Mouse (Mus musculus) myocyte (in vitro differentiated cells): ENCODE measurements around the gene Map1b. TPM values are rescaled to one million over a fixed set of nuclear protein-coding genes. Genes with fewer than 3 reads are reported as not detected.

Experiments used
- H3K27me3 ChIP-seq: one replicate; pipeline ENCODE4 v1.6.1; 2011; ENCODE audit not compliant: control insufficient read depth, insufficient read depth, insufficient read length
- H3K36me3 ChIP-seq: one replicate; pipeline ENCODE4 v1.6.1; 2011; ENCODE audit not compliant: control insufficient read depth, insufficient read depth
- H3K4me2 ChIP-seq: one replicate; pipeline ENCODE4 v1.6.1; 2011; ENCODE audit warnings: low read depth, control low read depth
- H3K4me3 ChIP-seq: one replicate; pipeline ENCODE4 v1.5.1; 2011; ENCODE audit warnings: mild to moderate bottlenecking, control low read depth, moderate library complexity
- H3K79me2 ChIP-seq: one replicate; pipeline ENCODE4 v1.6.1; 2011; ENCODE audit not compliant: control insufficient read depth, insufficient read depth
- H3ac ChIP-seq: one replicate; pipeline ENCODE4 v1.6.1; 2011; ENCODE audit not compliant: control insufficient read depth, insufficient read length
- CEBPB ChIP-seq: IDR thresholded peaks from 2 replicates; pipeline ENCODE4 v1.6.1; 2011; ENCODE audit warnings: mild to moderate bottlenecking, moderate library complexity; ENCODE audit not compliant: poor library complexity, insufficient read depth, severe bottlenecking
- E2F4 ChIP-seq: IDR thresholded peaks from one replicate; pipeline ENCODE4 v1.6.1; 2011; ENCODE audit warnings: mild to moderate bottlenecking, control low read depth, moderate library complexity; ENCODE audit not compliant: insufficient read depth
- MAX ChIP-seq: IDR thresholded peaks from one replicate; pipeline ENCODE4 v1.6.1; 2011; ENCODE audit warnings: low read depth, mild to moderate bottlenecking, control low read depth
- MYOD1 ChIP-seq, 3 experiments: IDR thresholded peaks; one replicate each; pipeline ENCODE4 v1.6.1; 2011; ENCODE audit warnings: control low read depth in 2 of 3, low read depth in 2 of 3, mild to moderate bottlenecking in 2 of 3, moderate library complexity in 1 of 3; ENCODE audit not compliant: insufficient read length in 2 of 3, control insufficient read depth in 1 of 3
- MYOG ChIP-seq, 3 experiments: IDR thresholded peaks; one replicate each; pipeline ENCODE4 v1.6.1; 2011; ENCODE audit warnings: control low read depth in 2 of 3, low read depth in 2 of 3, mild to moderate bottlenecking in 2 of 3; ENCODE audit not compliant: insufficient read length in 2 of 3, control insufficient read depth in 1 of 3, insufficient read depth in 1 of 3
- POLR2A ChIP-seq: IDR thresholded peaks from one replicate; pipeline ENCODE4 v1.6.1; 2011; ENCODE audit warnings: low read depth, mild to moderate bottlenecking, control low read depth, moderate library complexity; ENCODE audit not compliant: insufficient read length
- POLR2AphosphoS2 ChIP-seq: IDR thresholded peaks from one replicate; pipeline ENCODE4 v1.6.1; 2011; ENCODE audit warnings: low read depth, control low read depth; ENCODE audit not compliant: insufficient read length
- REST ChIP-seq: IDR thresholded peaks from one replicate; pipeline ENCODE4 v1.6.1; 2011; ENCODE audit warnings: mild to moderate bottlenecking, control low read depth, moderate library complexity; ENCODE audit not compliant: insufficient read depth, insufficient read length
- SRF ChIP-seq: IDR thresholded peaks from one replicate; pipeline ENCODE4 v1.6.1; 2011; ENCODE audit warnings: low read depth; ENCODE audit not compliant: control insufficient read depth, insufficient read length
- TCF12 ChIP-seq: IDR thresholded peaks from one replicate; pipeline ENCODE4 v1.6.1; 2011; ENCODE audit warnings: mild to moderate bottlenecking, control low read depth; ENCODE audit not compliant: poor library complexity, insufficient read depth, severe bottlenecking
- TCF3 ChIP-seq: IDR thresholded peaks from one replicate; pipeline ENCODE4 v1.6.1; 2011; ENCODE audit warnings: low read depth, control low read depth; ENCODE audit not compliant: insufficient read length
- USF1 ChIP-seq: IDR thresholded peaks from one replicate; pipeline ENCODE4 v1.6.1; 2011; ENCODE audit warnings: low read depth, mild to moderate bottlenecking, control low read depth, moderate library complexity
- polyA plus RNA-seq: library from polyadenylated mRNA; unstranded; fragments of >200 nt; fragmentation: generic; extraction: Trizol; gene quantifications from one replicate; pipeline ENCODE4 v1.2.1, GENCODE M21; 2012; ENCODE audit warnings: missing spikeins

Map1b gene
- polyA plus RNA-seq, 1 experiment: 40.6 TPM

DNA sequence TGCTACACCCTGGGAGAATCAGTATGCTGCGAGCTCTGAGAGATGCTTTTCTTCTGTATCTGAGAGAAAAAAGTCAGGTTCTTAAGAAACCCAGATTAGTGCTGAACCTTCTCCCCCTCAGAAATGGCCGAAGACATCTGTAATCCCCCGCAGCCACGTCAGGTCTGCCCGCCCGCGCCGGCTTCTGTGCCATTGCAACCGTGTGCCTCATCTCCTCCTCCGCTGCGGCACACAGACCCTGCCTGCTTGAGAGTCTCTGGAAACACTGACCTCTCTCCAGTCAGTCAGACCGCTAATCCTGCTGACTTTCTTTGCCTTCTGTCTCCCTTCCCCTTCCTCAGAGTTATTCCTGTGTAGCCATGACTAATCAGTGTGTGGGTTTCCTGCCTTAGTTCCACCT, 120.8 kb downstream of the Map1b start:
- no peaks in the 10 kb centered on the region for H3K27me3 ChIP-seq
- no peak overlapping the region for H3ac ChIP-seq
- no peak overlapping the region for H3K4me2 ChIP-seq
- peaks cover 3% of the 10 kb centered on the region for H3K79me2 ChIP-seq
- peaks cover 3% of the 10 kb centered on the region for H3K36me3 ChIP-seq
- no peak overlapping the region for H3K4me3 ChIP-seq
- no peak for TF ChIP-seq MAX
- no peak for TF ChIP-seq REST
- TF ChIP-seq CEBPB: no peak
- no peak for TF ChIP-seq POLR2AphosphoS2
- no peak for TF ChIP-seq MYOD1 (IDR thresholded peaks at IDR 0.05; ENCODE audit: control insufficient read depth in 1 of 3, insufficient read length in 2 of 3, low read depth in 2 of 3)
- TF ChIP-seq E2F4: no peak
- no peak for TF ChIP-seq TCF3
- no peak for TF ChIP-seq MYOG (IDR thresholded peaks at IDR 0.05; ENCODE audit: control insufficient read depth in 1 of 3, insufficient read depth in 1 of 3, insufficient read length in 2 of 3, low read depth in 2 of 3)
- TF ChIP-seq USF1: no peak
- no peak for TF ChIP-seq TCF12
- no peak for TF ChIP-seq POLR2A
- TF ChIP-seq SRF: no peak

DNA sequence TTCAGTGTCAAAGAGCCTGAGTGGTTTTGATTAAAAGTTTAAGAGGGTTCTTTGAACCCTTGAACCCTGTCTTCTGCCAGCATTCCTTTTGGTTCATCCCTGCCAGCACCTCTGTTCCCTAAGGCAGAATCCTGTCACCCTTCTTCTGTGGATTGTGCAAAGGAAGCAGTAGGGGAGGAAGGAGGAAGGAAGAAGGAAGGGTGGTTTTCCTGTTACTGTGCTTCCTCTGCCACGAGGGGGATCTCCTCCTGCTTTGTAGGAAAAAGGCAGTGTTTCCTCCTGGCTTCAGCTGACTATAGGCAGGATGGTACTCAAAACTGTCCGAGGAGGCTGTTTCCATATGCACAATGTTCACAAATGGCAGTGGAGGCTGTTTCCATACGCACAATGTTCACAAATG, 121.6 kb downstream of the Map1b start:
- no peak for TF ChIP-seq SRF
- TF ChIP-seq USF1: no peak
- TF ChIP-seq POLR2A: no peak
- TF ChIP-seq E2F4: no peak
- TF ChIP-seq MAX: no peak
- TF ChIP-seq CEBPB: no peak
- TF ChIP-seq POLR2AphosphoS2: no peak
- TF ChIP-seq REST: no peak
- no peak for TF ChIP-seq MYOG (IDR thresholded peaks at IDR 0.05; ENCODE audit: control insufficient read depth in 1 of 3, insufficient read depth in 1 of 3, insufficient read length in 2 of 3, low read depth in 2 of 3)
- no peak for TF ChIP-seq TCF3
- no peak for TF ChIP-seq TCF12
- TF ChIP-seq MYOD1 (IDR thresholded peaks at IDR 0.05; ENCODE audit: control insufficient read depth in 1 of 3, insufficient read length in 2 of 3, low read depth in 2 of 3): no peak
- no peak overlapping the region for H3ac ChIP-seq
- H3K4me2 ChIP-seq: no peak overlapping the region
- no peaks in the 10 kb centered on the region for H3K36me3 ChIP-seq
- H3K27me3 ChIP-seq: no peaks in the 10 kb centered on the region
- H3K79me2 ChIP-seq: peaks cover 3% of the 10 kb centered on the region
- H3K4me3 ChIP-seq: no peak overlapping the region

DNA sequence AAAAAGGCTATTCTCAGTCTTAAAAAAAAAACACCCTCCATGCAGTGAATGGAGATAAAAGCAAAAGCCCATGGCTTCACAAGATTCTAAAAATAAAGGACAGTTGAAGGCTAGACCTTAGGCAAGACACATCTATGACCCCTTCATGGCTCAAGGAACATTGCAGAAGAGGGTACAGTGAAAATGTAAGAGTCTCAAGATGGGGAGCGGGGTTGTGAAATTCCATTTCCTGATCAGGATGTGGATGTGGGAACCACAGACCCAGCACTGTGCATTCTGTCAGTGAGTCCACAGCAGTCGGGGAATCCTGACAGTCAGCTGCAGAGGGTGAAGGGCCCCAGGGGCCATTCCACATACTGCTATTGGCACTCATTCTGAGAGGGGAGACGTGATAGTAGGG, 123.2 kb downstream of the Map1b start:
- Histone ChIP-seq H3K79me2 (peaks cover 3% of the 10 kb centered on the region), H3K36me3 (no peaks in the 10 kb centered on the region), H3K4me2 (no peak overlapping the region), H3K4me3 (no peak overlapping the region), H3K27me3 (no peaks in the 10 kb centered on the region), H3ac (no peak overlapping the region)
- TF ChIP-seq E2F4 (no peak), MYOD1 (IDR thresholded peaks at IDR 0.05; ENCODE audit: control insufficient read depth in 1 of 3, insufficient read length in 2 of 3, low read depth in 2 of 3) (no peak), TCF12 (no peak), REST (no peak), MYOG (IDR thresholded peaks at IDR 0.05; ENCODE audit: control insufficient read depth in 1 of 3, insufficient read depth in 1 of 3, insufficient read length in 2 of 3, low read depth in 2 of 3) (no peak), SRF (no peak), POLR2A (no peak), USF1 (no peak), CEBPB (no peak), POLR2AphosphoS2 (no peak)

DNA sequence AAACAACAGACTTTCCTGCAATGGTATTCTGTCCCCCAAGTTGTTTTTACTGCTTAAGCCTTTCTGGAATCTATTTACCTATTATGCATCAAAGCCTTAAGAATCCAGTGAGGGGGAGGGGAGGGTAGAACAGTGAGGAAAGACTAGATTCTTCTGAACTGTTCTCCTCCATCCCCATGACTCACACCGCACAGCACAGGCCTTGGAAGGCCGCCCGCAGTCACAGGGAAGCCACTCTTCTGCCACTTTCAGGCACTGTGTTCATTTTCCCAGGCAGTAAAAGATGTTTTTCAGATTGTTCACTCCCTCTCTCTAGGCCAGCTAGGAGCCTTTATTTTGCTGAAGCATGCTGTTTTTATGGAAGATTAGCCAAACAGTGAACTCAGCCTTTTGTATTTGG, 124.9 kb downstream of the Map1b start:
- peaks cover 3% of the 10 kb centered on the region for H3K79me2 ChIP-seq
- H3ac ChIP-seq: no peak overlapping the region
- TF ChIP-seq TCF12: no peak
- no peak for TF ChIP-seq E2F4
- no peak for TF ChIP-seq POLR2AphosphoS2
- no peak for TF ChIP-seq TCF3
- TF ChIP-seq MYOD1 (IDR thresholded peaks at IDR 0.05; ENCODE audit: control insufficient read depth in 1 of 3, insufficient read length in 2 of 3, low read depth in 2 of 3): no peak
- TF ChIP-seq USF1: no peak
- TF ChIP-seq POLR2A: no peak
- no peak for TF ChIP-seq CEBPB
- no peak for TF ChIP-seq REST
- no peak for TF ChIP-seq SRF
- no peak for TF ChIP-seq MYOG (IDR thresholded peaks at IDR 0.05; ENCODE audit: control insufficient read depth in 1 of 3, insufficient read depth in 1 of 3, insufficient read length in 2 of 3, low read depth in 2 of 3)
- TF ChIP-seq MAX: no peak
- no peak overlapping the region for H3K4me3 ChIP-seq
- no peaks in the 10 kb centered on the region for H3K36me3 ChIP-seq
- no peaks in the 10 kb centered on the region for H3K27me3 ChIP-seq
- peak overlapping the region; percentile 69 for H3K4me2 ChIP-seq
